Mouse (Mus musculus) thymus, adult 2 months (tissue): ENCODE measurements around the gene Syngr3.

ENCODE experiments used
- CTCF ChIP-seq: fragments of 200-500 bp; IDR thresholded peaks from 2 replicates; pipeline ENCODE4 v1.5.1; 2012; ENCODE audit warnings: mild to moderate bottlenecking, control low read depth, low read length, moderate library complexity, borderline replicate concordance; ENCODE audit not compliant: control insufficient read depth, poor library complexity, insufficient read depth; ENCODE audit errors: extremely low read depth
- POLR2A ChIP-seq: fragments of 200-500 bp; IDR thresholded peaks from 2 replicates; pipeline ENCODE4 v1.6.1; 2012; ENCODE audit warnings: mild to moderate bottlenecking, low read length, control low read depth, moderate library complexity; ENCODE audit not compliant: control insufficient read depth, poor library complexity, insufficient read depth; ENCODE audit errors: extremely low read depth

DNA sequence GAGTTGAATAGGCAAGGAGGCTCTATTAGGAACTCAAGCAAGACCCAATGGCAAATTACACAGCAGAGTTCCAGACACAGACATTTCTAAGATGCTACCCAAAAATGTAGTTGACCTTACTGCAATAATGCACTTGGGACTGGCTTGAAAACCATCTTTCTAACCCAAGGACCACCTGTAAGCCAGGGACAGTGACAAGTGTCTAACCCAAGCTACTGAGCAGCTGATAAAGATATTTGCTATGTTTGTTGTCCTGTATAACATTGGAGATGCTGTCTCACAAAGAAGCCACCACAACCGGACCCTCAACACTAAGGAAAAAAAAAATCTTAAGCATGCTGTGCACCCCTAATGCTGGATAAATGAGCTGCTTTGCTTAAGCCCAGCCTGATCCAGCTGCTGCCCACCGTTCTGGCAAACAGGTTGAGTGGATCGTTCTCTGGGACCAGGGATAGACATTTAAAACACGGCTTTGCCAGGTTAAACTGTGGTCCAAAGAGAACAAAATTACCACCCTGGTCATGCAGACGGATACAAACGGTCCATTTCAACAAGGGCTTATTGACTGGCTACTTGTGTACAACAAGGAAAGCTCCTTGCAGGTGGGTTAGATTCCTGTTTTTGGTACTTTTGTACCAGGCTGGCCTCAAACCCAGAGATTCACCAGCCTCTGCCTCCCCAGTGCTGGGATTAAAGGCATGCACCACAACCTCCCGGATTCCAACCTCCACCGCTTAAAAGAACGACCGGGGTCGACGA, 33.5 kb upstream of the Syngr3 start:
- TF ChIP-seq CTCF = no peak
- TF ChIP-seq POLR2A = no peak
